Mouse (Mus musculus) liver, embryonic 14.5 days (tissue): ENCODE data around the gene Smad5.

Source experiments
- CTCF ChIP-seq: IDR thresholded peaks from 2 replicates; pipeline ENCODE4 v1.5.1; 2016; ENCODE audit warnings: antibody characterized with exemption, low read depth, control low read depth
- EP300 ChIP-seq: IDR thresholded peaks from 2 replicates; pipeline ENCODE4 v1.6.1; 2016; ENCODE audit warnings: antibody characterized with exemption, low read depth

DNA sequence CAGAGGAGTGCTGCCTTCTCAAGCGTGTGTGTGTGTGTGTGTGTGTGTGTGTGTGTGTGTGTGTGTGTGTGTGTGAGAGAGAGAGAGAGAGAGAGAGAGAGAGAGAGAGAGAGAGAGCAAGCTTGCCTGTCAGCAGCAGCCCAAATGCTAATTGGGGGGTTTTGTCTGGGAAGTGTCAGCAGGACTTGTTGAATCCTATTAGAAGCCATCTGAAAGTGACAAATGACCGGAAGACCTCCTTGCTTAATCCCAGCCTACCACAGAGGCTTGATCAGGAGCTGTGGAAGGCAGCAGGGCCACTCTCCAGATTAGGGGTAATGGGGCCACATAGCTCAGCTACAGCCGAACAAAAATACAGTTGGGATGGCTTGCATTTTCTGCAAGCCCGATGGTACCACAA is 66.6 kb downstream of the Smad5 start:
- TF ChIP-seq CTCF (no peak), EP300 (no peak)
